ENCODE assay signal across 8 mouse cellular contexts in the genomic region with DNA sequence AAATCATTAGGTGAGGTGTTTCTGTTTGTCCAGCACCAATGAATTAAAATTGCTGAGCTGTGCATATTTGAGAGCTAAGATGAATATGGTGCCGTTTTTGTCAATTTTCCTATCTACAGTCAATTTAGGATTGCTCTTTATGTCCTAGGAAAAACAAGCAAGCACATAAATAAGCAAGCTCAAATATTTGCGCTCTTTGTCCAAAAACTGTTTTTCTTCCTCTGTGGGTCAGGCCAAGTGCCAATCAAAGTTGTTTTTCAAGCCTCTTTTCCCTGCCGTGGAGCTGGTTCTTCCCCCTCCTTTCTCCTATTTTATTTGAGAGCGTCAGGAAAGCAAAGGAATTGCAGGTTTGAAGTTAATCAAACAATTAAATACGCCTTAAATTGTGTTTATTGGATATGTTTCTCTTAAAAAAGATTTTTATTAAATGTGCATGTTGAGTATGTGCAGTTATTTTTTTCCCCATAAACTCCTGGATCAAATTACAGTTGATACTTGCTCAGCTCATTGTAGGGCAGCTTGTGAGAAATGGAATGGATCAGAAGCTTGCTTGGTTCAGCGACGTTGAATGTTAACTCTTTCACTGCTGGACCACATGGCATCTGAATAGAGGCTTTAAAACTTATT. TPM values are rescaled to one million over a fixed set of nuclear protein-coding genes. Genes with fewer than 3 reads are reported as not detected.
DNase-seq lines count a peak whose midpoint lies in the region; ATAC-seq and TF ChIP-seq lines count a peak whose summit lies in the region.

No protein-coding gene starts in this region.

- DNase-seq in heart, adult 18-20 months, result peak; percentile 16 to 38
- no peak for DNase-seq in heart, postnatal 25 days (ENCODE audit: low spot score)
- peak; percentile 76 for DNase-seq in brain, embryonic 14.5 days (ENCODE audit: low read depth)
- no peak for DNase-seq in heart, embryonic 10.5 days (ENCODE audit: low spot score)
- peak; percentile 5 to 9 for DNase-seq in kidney, postnatal 36 days
- DNase-seq in neural tube, embryonic 10.5 days (ENCODE audit: extremely low spot score, low spot score), result peak; percentile 17
- no peak for DNase-seq in left cerebral cortex, postnatal 4 days

- 3% methylated on average over 7 of the region's 7 CpGs for WGBS in heart, embryonic 10.5 days

- no peaks in the 10 kb centered on the region for H3K36me3 ChIP-seq in heart, embryonic 10.5 days

- ATAC-seq in CD4-positive, CD25-positive, alpha-beta regulatory T cell, adult 4 months, result no peak

- H3K9me3 ChIP-seq in heart, embryonic 10.5 days, result no peaks in the 10 kb centered on the region

- intact Hi-C loops in heart, postnatal 25 days (cut with DNase I), result loop anchor here (5.0 kb wide), 2 partner anchors 105 to 380 kb away; no protein-coding TSS in a partner anchor
- intact Hi-C loops in left cerebral cortex, postnatal 4 days (cut with DNase I), result loop anchor here (5.0 kb wide), 1 partner anchor 380 kb away; no protein-coding TSS in a partner anchor

- H3K4me3 ChIP-seq in heart, embryonic 10.5 days, result peak overlapping the region; percentile 86

- H3K4me1 ChIP-seq in heart, embryonic 10.5 days, result peaks cover 8% of the 10 kb centered on the region; the same call in 1 of the 2 replicates

- H3K27me3 ChIP-seq in heart, embryonic 10.5 days (ENCODE audit: insufficient read depth, poor library complexity, severe bottlenecking), result no peaks in the 10 kb centered on the region

- TF ChIP-seq POLR2A in brain, embryonic 14.5 days (IDR thresholded peaks at IDR 0.05; ENCODE audit: borderline replicate concordance, extremely low read depth, insufficient read depth, insufficient read length, poor library complexity, severe bottlenecking), result no peak

- no peak for TF ChIP-seq CTCF in brain, embryonic 14.5 days (IDR thresholded peaks at IDR 0.05; ENCODE audit: borderline replicate concordance, extremely low read depth, insufficient read depth, insufficient read length)

- peak overlapping the region; percentile 92; the same call in 1 of the 2 replicates for H3K27ac ChIP-seq in heart, embryonic 10.5 days

RNA-seq across cellular contexts. Expression of gene Sesn3, which starts 2.6 kb away (rescaled TPM):
- total RNA-seq in heart, adult 18-20 months (2021), result 10 to 100 TPM; 21.4 to 25.5 TPM
- total RNA-seq in heart, postnatal 25 days (2021), result 10 to 100 TPM; 23.3 to 24.6 TPM
- polyA plus RNA-seq in brain, embryonic 14.5 days (2012; rRNA removed), result 13.5 and 26.4 TPM in 2 replicates
- polyA plus RNA-seq in heart, embryonic 10.5 days (2016; fragmentation: Nextera tagmentation; extraction: Ambion mirVana), result 12.3 and 13.6 TPM in 2 replicates
- polyA plus RNA-seq in CD4-positive, CD25-positive, alpha-beta regulatory T cell, adult 4 months (2017; shearing (Covaris generic)), result 10 to 100 TPM; 18.5 to 25.4 TPM
- 10 to 100 TPM; 70.1 to 73.3 TPM for total RNA-seq in left cerebral cortex, postnatal 4 days (2021)

Comparison
In these comparisons a context has a peak if more than half of its experiments do, and no peak if none do; other contexts are left out.
1. DNase-seq: peak in heart, adult 18-20 months (2 of 2), brain, embryonic 14.5 days (single experiment), kidney, postnatal 36 days (2 of 2) and neural tube, embryonic 10.5 days (single experiment); none in heart, postnatal 25 days (single experiment), heart, embryonic 10.5 days (single experiment) and left cerebral cortex, postnatal 4 days (single experiment).